Mouse (Mus musculus) liver, postnatal 0 days (tissue): Measurements from ENCODE around the gene Ndufab1.

Source experiments
- CTCF ChIP-seq: sonication (generic); IDR thresholded peaks from 2 replicates; pipeline ENCODE4 v1.5.1; 2016; ENCODE audit warnings: antibody characterized with exemption, low read depth
- EP300 ChIP-seq: IDR thresholded peaks from 2 replicates; pipeline ENCODE4 v1.6.1; 2016; ENCODE audit warnings: antibody characterized with exemption, low read depth, mild to moderate bottlenecking

GRCm38 (mm10) chr7:122135070-122135469 is 33.4 kb upstream of the Ndufab1 start:
- TF ChIP-seq CTCF (peak; percentile 64), EP300 (no peak)
